Mouse (Mus musculus) intestine, embryonic 14.5 days (tissue): ENCODE measurements around the gene Atr. TPM values are rescaled to one million over a fixed set of nuclear protein-coding genes. Genes with fewer than 3 reads are reported as not detected.
A peak's percentile ranks its signal among the peaks of the same experiment; 100 is the strongest.
"Not testable (repeated sequence)": the region's sequence is repeated elsewhere in the genome, so short reads cannot be mapped to it uniquely, and the experiment has no call there.

Experiments used
- ATAC-seq: fragments of 200-750 bp; cut with Nextera tagmentation; replicated peaks from 2 replicates; pipeline ENCODE4 v1.8.0; 2017; ENCODE audit warnings: low read depth, moderate number of reproducible peaks, moderate TSS enrichment, moderate library complexity; ENCODE audit not compliant: low FRiP score, low TSS enrichment
- DNase-seq: peaks from one replicate; pipeline ENCODE4 v3.0.0-alpha.2; 2018; ENCODE audit warnings: low spot score
- H3K27ac ChIP-seq: fragments of 300-500 bp; sonication (generic); 2 replicates; pipeline ENCODE4 v1.5.1; 2014; ENCODE audit warnings: low read depth, mild to moderate bottlenecking, control low read depth
- H3K27me3 ChIP-seq: fragments of 300-500 bp; sonication (generic); replicated peaks from 2 replicates; pipeline ENCODE4 v1.6.1; 2014; ENCODE audit warnings: low read length, control low read depth; ENCODE audit not compliant: control insufficient read depth, insufficient read depth
- H3K36me3 ChIP-seq: fragments of 300-500 bp; sonication (generic); 2 replicates; pipeline ENCODE4 v1.6.1; 2014; ENCODE audit warnings: low read length, control low read depth; ENCODE audit not compliant: control insufficient read depth, insufficient read depth
- H3K4me1 ChIP-seq: fragments of 300-500 bp; sonication (generic); replicated peaks from 2 replicates; pipeline ENCODE4 v1.6.1; 2014; ENCODE audit warnings: low read length, control low read depth, mixed read lengths; ENCODE audit not compliant: control insufficient read depth, insufficient read depth
- H3K4me2 ChIP-seq: fragments of 300-500 bp; sonication (generic); 2 replicates; pipeline ENCODE4 v1.6.1; 2014; ENCODE audit warnings: low read length
- H3K4me3 ChIP-seq: fragments of 300-500 bp; sonication (generic); 2 replicates; pipeline ENCODE4 v1.5.1; 2014; ENCODE audit warnings: low read depth, low read length, control low read depth, mixed read lengths
- H3K9ac ChIP-seq: fragments of 300-500 bp; sonication (generic); 2 replicates; pipeline ENCODE4 v1.6.1; 2014; ENCODE audit warnings: mild to moderate bottlenecking, low read length
- H3K9me3 ChIP-seq: fragments of 300-500 bp; sonication (generic); 2 replicates; pipeline ENCODE4 v1.6.1; 2016; ENCODE audit warnings: low read length, control low read depth; ENCODE audit not compliant: control insufficient read depth
- WGBS: fragments of 180-500 bp; shearing (Covaris S2); extraction: QIAGEN DNeasy Blood & Tissue Kit; methylation state at CpG from one replicate; pipeline ENCODE4 v1.1.7; 2014; 5-methylcytosine and 5-hydroxymethylcytosine counted together
- polyA plus RNA-seq: library from polyadenylated mRNA; unstranded; fragments of >200 nt; fragmentation: Nextera tagmentation; extraction: Ambion mirVana; gene quantifications from 2 replicates; pipeline ENCODE4 v1.2.1, GENCODE M21; 2014

Gene Atr
- polyA plus RNA-seq, 1 experiment from 2014 or later, result 20.5 TPM

GRCm38 (mm10) chr9:95954585-95955461, 97.4 kb downstream of the Atr start, which contains the start of gene Xrn1:
Gene Xrn1 (plus strand): TSS chr9:95954760.
- Histone ChIP-seq H3K4me3 (peak within 1 kb of the TSS; percentile 65), H3K36me3 (peaks cover 19% of the 10 kb centered on the region; the same call in 1 of the 2 replicates), H3K27ac (peak within 1 kb of the TSS; percentile 91), H3K9ac (peak within 1 kb of the TSS; percentile 88), H3K4me2 (peak within 1 kb of the TSS; percentile 71), H3K9me3 (no peaks in the 10 kb centered on the region), H3K4me1 (no peaks in the 10 kb centered on the region), H3K27me3 (no peaks in the 10 kb centered on the region)
- ATAC-seq (peak; percentile 99), DNase-seq (peak; percentile 97)
- under 1% methylated on average over 57 of the region's 57 CpGs for WGBS

GRCm38 (mm10) chr9:95957611-95958010, 100.2 kb downstream of the Atr start:
- no peak overlapping the region for H3K27ac ChIP-seq
- H3K9me3 ChIP-seq, result no peaks in the 10 kb centered on the region
- H3K9ac ChIP-seq, result no peak overlapping the region

GRCm38 (mm10) chr9:95958041-95958730, 100.8 kb downstream of the Atr start:
- H3K9ac ChIP-seq, result no peak overlapping the region
- H3K4me2 ChIP-seq, result no peak overlapping the region
- H3K4me1 ChIP-seq, result no peaks in the 10 kb centered on the region
- WGBS, result 90% methylated on average over 7 of the region's 7 CpGs
- H3K27me3 ChIP-seq, result no peaks in the 10 kb centered on the region
- H3K9me3 ChIP-seq, result no peaks in the 10 kb centered on the region
- no peak overlapping the region for H3K27ac ChIP-seq
- no peak for DNase-seq
- no peak for ATAC-seq
- no peak overlapping the region for H3K4me3 ChIP-seq
- 0 out of 2 replicates have a peak, but pooled peaks cover 7% of the 10 kb centered on the region for H3K36me3 ChIP-seq

More at GRCm38 (mm10) chr9:95957611-95958010, 100.2 kb downstream of the Atr start:
- Histone ChIP-seq H3K27me3 (no peaks in the 10 kb centered on the region), H3K4me2 (no peak overlapping the region), H3K36me3 (0 out of 2 replicates have a peak, but pooled peaks cover 7% of the 10 kb centered on the region), H3K4me3 (no peak overlapping the region), H3K4me1 (no peaks in the 10 kb centered on the region)
- no peak for DNase-seq
- ATAC-seq, result no peak
- 88% methylated on average over 2 of the region's 2 CpGs for WGBS

- H3K9ac ChIP-seq, H3K27ac ChIP-seq, DNase-seq, H3K4me2 ChIP-seq, H3K9me3 ChIP-seq, H3K4me1 ChIP-seq, H3K36me3 ChIP-seq, H3K4me3 ChIP-seq, ATAC-seq, H3K27me3 ChIP-seq: not testable (repeated sequence)
- 84% methylated on average over 2 of the region's 2 CpGs for WGBS
These were observed 101.3 kb downstream of the Atr start for GRCm38 (mm10) chr9:95958731-95959105.

GRCm38 (mm10) chr9:95959246-95959645, 101.8 kb downstream of the Atr start:
- no peaks in the 10 kb centered on the region for H3K4me1 ChIP-seq
- no peak overlapping the region for H3K4me3 ChIP-seq
- WGBS, result 81% methylated on average over 6 of the region's 6 CpGs
- H3K9me3 ChIP-seq, result no peaks in the 10 kb centered on the region
- H3K9ac ChIP-seq, result no peak overlapping the region
- H3K27me3 ChIP-seq, result no peaks in the 10 kb centered on the region
- no peak overlapping the region for H3K27ac ChIP-seq
- ATAC-seq, result no peak
- no peak for DNase-seq
- H3K4me2 ChIP-seq, result no peak overlapping the region
- H3K36me3 ChIP-seq, result peaks cover 12% of the 10 kb centered on the region

- Histone ChIP-seq H3K4me2 (no peak overlapping the region), H3K36me3 (peaks cover 18% of the 10 kb centered on the region), H3K27me3 (no peaks in the 10 kb centered on the region), H3K4me1 (no peaks in the 10 kb centered on the region), H3K4me3 (no peak overlapping the region), H3K27ac (no peak overlapping the region), H3K9ac (no peak overlapping the region), H3K9me3 (no peaks in the 10 kb centered on the region)
- DNase-seq (no peak), ATAC-seq (no peak; the same call in 1 of the 2 replicates)
- WGBS, result 83% methylated on average over 3 of the region's 3 CpGs
These were observed 102.5 kb downstream of the Atr start for GRCm38 (mm10) chr9:95959732-95960428.

GRCm38 (mm10) chr9:95961058-95961457, 103.7 kb downstream of the Atr start:
- no peak overlapping the region for H3K4me2 ChIP-seq
- no peak overlapping the region for H3K9ac ChIP-seq
- no peak overlapping the region for H3K27ac ChIP-seq
- H3K9me3 ChIP-seq, result no peaks in the 10 kb centered on the region
- DNase-seq (no peak), ATAC-seq (no peak)
- peaks cover 30% of the 10 kb centered on the region for H3K36me3 ChIP-seq
- no peak overlapping the region for H3K4me3 ChIP-seq
- no peaks in the 10 kb centered on the region for H3K4me1 ChIP-seq
- H3K27me3 ChIP-seq, result no peaks in the 10 kb centered on the region

- H3K27me3 ChIP-seq, result no peaks in the 10 kb centered on the region
- no peaks in the 10 kb centered on the region for H3K9me3 ChIP-seq
- H3K9ac ChIP-seq, result no peak overlapping the region
- ATAC-seq (no peak), DNase-seq (no peak)
- no peaks in the 10 kb centered on the region for H3K4me1 ChIP-seq
- WGBS, result 96% methylated on average over 13 of the region's 13 CpGs
- no peak overlapping the region for H3K4me3 ChIP-seq
- H3K4me2 ChIP-seq, result no peak overlapping the region
- H3K27ac ChIP-seq, result no peak overlapping the region
- peaks cover 49% of the 10 kb centered on the region for H3K36me3 ChIP-seq
These were observed 106.6 kb downstream of the Atr start for GRCm38 (mm10) chr9:95964037-95964436.
